Mouse (Mus musculus) CH12.LX (cell line): ENCODE measurements around the gene Mctp2. TPM values are rescaled to one million over a fixed set of nuclear protein-coding genes. Genes with fewer than 3 reads are reported as not detected.

Source experiments
- DNase-seq: peaks from one replicate; pipeline ENCODE4 v3.0.0-alpha.2; 2013; ENCODE audit errors: extremely low read depth
- H3K27ac ChIP-seq: 2 replicates; pipeline ENCODE4 v1.5.1; 2012; ENCODE audit warnings: low read depth, mild to moderate bottlenecking, control low read depth, moderate library complexity; ENCODE audit not compliant: insufficient read depth
- H3K27me3 ChIP-seq: replicated peaks from 2 replicates; pipeline ENCODE3; 2012; ENCODE audit warnings: inconsistent platforms
- H3K36me3 ChIP-seq, 2 experiments: replicated peaks in 1 of 2; 2 replicates each; pipeline versions ENCODE3 to v1.6.1; 2012; ENCODE audit warnings: inconsistent platforms in 1 of 2, low read length in 1 of 2, mild to moderate bottlenecking in 1 of 2, mixed read lengths in 1 of 2, moderate library complexity in 1 of 2; ENCODE audit not compliant: control insufficient read depth in 1 of 2, insufficient read depth in 1 of 2
- H3K4me1 ChIP-seq, 2 experiments: 2 replicates each; pipeline ENCODE4 v1.6.1; 2012; ENCODE audit warnings: inconsistent platforms in 1 of 2, moderate library complexity in 1 of 2; ENCODE audit not compliant: insufficient read depth in 2 of 2, control insufficient read depth in 1 of 2
- H3K4me2 ChIP-seq: 2 replicates; pipeline ENCODE4 v1.6.1; 2012; ENCODE audit warnings: low read depth, mild to moderate bottlenecking, control low read depth; ENCODE audit not compliant: poor library complexity, insufficient read depth, severe bottlenecking
- H3K4me3 ChIP-seq, 3 experiments: fragments of 150-350 bp in 1 of 3; sonication (generic) in 1 of 3; replicated peaks in 1 of 3; 2 replicates each; pipeline versions ENCODE3 to v1.5.1; 2011 to 2012; ENCODE audit warnings: low read depth in 2 of 3, low read length in 2 of 3, mild to moderate bottlenecking in 2 of 3, moderate library complexity in 2 of 3, control low read depth in 1 of 3, improper control_type of control experiment in 1 of 3, inconsistent platforms in 1 of 3, mixed read lengths in 1 of 3; ENCODE audit not compliant: poor library complexity in 1 of 3
- H3K79me2 ChIP-seq: replicated peaks from 2 replicates; pipeline ENCODE4 v1.6.1; 2012; ENCODE audit warnings: mild to moderate bottlenecking, moderate library complexity; ENCODE audit not compliant: control insufficient read depth, poor library complexity, insufficient read depth, severe bottlenecking; ENCODE audit errors: extremely low read depth
- H3K9ac ChIP-seq: 2 replicates; pipeline ENCODE4 v1.6.1; 2012; ENCODE audit warnings: low read depth, mild to moderate bottlenecking, control low read depth, moderate library complexity; ENCODE audit not compliant: insufficient read depth
- H3K9me3 ChIP-seq: replicated peaks from 2 replicates; pipeline ENCODE3; 2012; ENCODE audit warnings: low read length, inconsistent platforms, mixed read lengths
- BHLHE40 ChIP-seq: IDR thresholded peaks from 2 replicates; pipeline ENCODE4 v1.6.1; 2011; ENCODE audit warnings: mild to moderate bottlenecking, low read depth, low read length, improper control_type of control experiment
- CHD1 ChIP-seq: IDR thresholded peaks from 2 replicates; pipeline ENCODE4 v1.6.1; 2012; ENCODE audit warnings: low read depth, low read length, improper control_type of control experiment, inconsistent platforms
- CHD2 ChIP-seq: IDR thresholded peaks from 2 replicates; pipeline ENCODE4 v1.6.1; 2011; ENCODE audit warnings: low read length, improper control_type of control experiment
- ELF1 ChIP-seq: IDR thresholded peaks from 2 replicates; pipeline ENCODE4 v1.6.1; 2014; ENCODE audit warnings: low read depth, mild to moderate bottlenecking, inconsistent platforms, low read length, improper control_type of control experiment
- EP300 ChIP-seq: IDR thresholded peaks from 2 replicates; pipeline ENCODE4 v1.6.1; 2011; ENCODE audit warnings: low read length, improper control_type of control experiment
- ETS1 ChIP-seq: conservative IDR thresholded peaks from 2 replicates; pipeline ENCODE4 v1.6.1; 2012; ENCODE audit warnings: low read depth, mild to moderate bottlenecking, inconsistent platforms, low read length, improper control_type of control experiment, moderate library complexity
- JUN ChIP-seq: IDR thresholded peaks from 2 replicates; pipeline ENCODE4 v1.6.1; 2011; ENCODE audit warnings: low read depth, mild to moderate bottlenecking, low read length, improper control_type of control experiment, moderate library complexity; ENCODE audit not compliant: insufficient read depth
- JUND ChIP-seq: conservative IDR thresholded peaks from 2 replicates; pipeline ENCODE4 v1.6.1; 2011; ENCODE audit warnings: low read depth, low read length, improper control_type of control experiment
- KAT2A ChIP-seq: IDR thresholded peaks from 2 replicates; pipeline ENCODE4 v1.6.1; 2012; ENCODE audit warnings: low read length, improper control_type of control experiment, inconsistent platforms; ENCODE audit not compliant: insufficient replicate concordance
- MAFK ChIP-seq: IDR thresholded peaks from 2 replicates; pipeline ENCODE4 v1.6.1; 2011; ENCODE audit warnings: low read length, improper control_type of control experiment; ENCODE audit not compliant: insufficient replicate concordance
- MAX ChIP-seq: IDR thresholded peaks from 2 replicates; pipeline ENCODE4 v1.6.1; 2011; ENCODE audit warnings: low read length, improper control_type of control experiment
- MXI1 ChIP-seq: IDR thresholded peaks from 2 replicates; pipeline ENCODE4 v1.6.1; 2011; ENCODE audit warnings: mild to moderate bottlenecking, low read depth, low read length, improper control_type of control experiment
- MYC ChIP-seq: IDR thresholded peaks from 2 replicates; pipeline ENCODE4 v1.6.1; 2011; ENCODE audit warnings: low read depth, mild to moderate bottlenecking, improper control_type of control experiment, low read length
- NELFE ChIP-seq: IDR thresholded peaks from 2 replicates; pipeline ENCODE4 v1.6.1; 2011; ENCODE audit warnings: low read depth, low read length, improper control_type of control experiment
- NRF1 ChIP-seq: IDR thresholded peaks from 2 replicates; pipeline ENCODE4 v1.6.1; 2014; ENCODE audit warnings: low read depth, mild to moderate bottlenecking, inconsistent platforms, low read length, improper control_type of control experiment, moderate library complexity
- PAX5 ChIP-seq: IDR thresholded peaks from 2 replicates; pipeline ENCODE4 v1.6.1; 2012; ENCODE audit warnings: low read length, inconsistent platforms, mixed read lengths
- POLR2A ChIP-seq: IDR thresholded peaks from 2 replicates; pipeline ENCODE4 v1.6.1; 2011; ENCODE audit warnings: low read depth, mild to moderate bottlenecking, improper control_type of control experiment, low read length
- RAD21 ChIP-seq: IDR thresholded peaks from 2 replicates; pipeline ENCODE4 v1.6.1; 2011; ENCODE audit warnings: low read depth, mild to moderate bottlenecking, low read length, improper control_type of control experiment, moderate library complexity
- RCOR1 ChIP-seq: conservative IDR thresholded peaks from 2 replicates; pipeline ENCODE4 v1.6.1; 2012; ENCODE audit warnings: low read depth, mild to moderate bottlenecking, inconsistent platforms, low read length, improper control_type of control experiment
- SMC3 ChIP-seq: IDR thresholded peaks from 2 replicates; pipeline ENCODE4 v1.6.1; 2011; ENCODE audit warnings: low read depth, low read length, improper control_type of control experiment
- TCF12 ChIP-seq: IDR thresholded peaks from 2 replicates; pipeline ENCODE4 v1.6.1; 2014; ENCODE audit warnings: low read depth, mild to moderate bottlenecking, inconsistent platforms, low read length, improper control_type of control experiment
- USF2 ChIP-seq: conservative IDR thresholded peaks from 2 replicates; pipeline ENCODE4 v1.6.1; 2011; ENCODE audit warnings: low read depth, low read length, improper control_type of control experiment
- ZMIZ1 ChIP-seq: IDR thresholded peaks from 2 replicates; pipeline ENCODE4 v1.6.1; 2012; ENCODE audit warnings: low read depth, mild to moderate bottlenecking, inconsistent platforms, low read length, improper control_type of control experiment
- ZNF384 ChIP-seq: IDR thresholded peaks from 2 replicates; pipeline ENCODE4 v1.6.1; 2012; ENCODE audit warnings: low read depth, low read length, improper control_type of control experiment, inconsistent platforms
- dilution Hi-C: fragments of 300-500 bp; cut with MboI; formaldehyde crosslinking; loops from 2 replicates; pipeline ENCODE4 v1.14.3; 2020; ENCODE audit warnings: low sequenced_read_pairs; ENCODE audit not compliant: extremely low pct_unique_long_range_greater_than_20kb, extremely low pct_ligation_motif_present
- in situ Hi-C: fragments of 300-500 bp; cut with MboI; formaldehyde crosslinking; loops from 3 replicates; pipeline ENCODE4 v1.14.3; 2019; ENCODE audit warnings: low sequenced_read_pairs, low pct_ligation_motif_present, low pct_unique_long_range_greater_than_20kb, mixed read lengths
- polyA plus RNA-seq: library from polyadenylated mRNA; unstranded; fragments of >175 nt; gene quantifications from 2 replicates; pipeline ENCODE4 v1.2.1, GENCODE M21; 2012; ENCODE audit warnings: low read depth; ENCODE audit not compliant: insufficient read length
- total RNA-seq, 2 experiments: library from RNA; depleted of rRNA; stranded (reverse); fragments of 300-350 nt in 1 of 2; fragments of >200 nt in 1 of 2; gene quantifications; 2 replicates each; pipeline ENCODE4 v1.2.3; 2012 to 2014

The Mctp2 gene
- total and polyA plus RNA-seq, 3 experiments, result 0.23 to 0.48 (median 0.38) TPM

GRCm38 (mm10) chr7:72271546-72271945 is 34.9 kb downstream of the Mctp2 start:
- Histone ChIP-seq H3K4me2 (no peak overlapping the region), H3K27me3 (no peaks in the 10 kb centered on the region), H3K9me3 (no peaks in the 10 kb centered on the region), H3K27ac (no peak overlapping the region), H3K4me3 (no peak overlapping the region), H3K36me3 (no peaks in the 10 kb centered on the region), H3K9ac (no peak overlapping the region), H3K79me2 (no peaks in the 10 kb centered on the region), H3K4me1 (peaks cover 0 to 22% of the 10 kb centered on the region in 2 experiments; a peak in 2 of 4 replicates)
- DNase-seq, result no peak
- TF ChIP-seq PAX5 (no peak), RAD21 (no peak), JUN (no peak), JUND (no peak), USF2 (no peak), NRF1 (no peak), CHD2 (no peak), MXI1 (no peak), CHD1 (no peak), ETS1 (no peak)
- dilution Hi-C loops (no loop called here), in situ Hi-C loops (no loop called here)

DNA sequence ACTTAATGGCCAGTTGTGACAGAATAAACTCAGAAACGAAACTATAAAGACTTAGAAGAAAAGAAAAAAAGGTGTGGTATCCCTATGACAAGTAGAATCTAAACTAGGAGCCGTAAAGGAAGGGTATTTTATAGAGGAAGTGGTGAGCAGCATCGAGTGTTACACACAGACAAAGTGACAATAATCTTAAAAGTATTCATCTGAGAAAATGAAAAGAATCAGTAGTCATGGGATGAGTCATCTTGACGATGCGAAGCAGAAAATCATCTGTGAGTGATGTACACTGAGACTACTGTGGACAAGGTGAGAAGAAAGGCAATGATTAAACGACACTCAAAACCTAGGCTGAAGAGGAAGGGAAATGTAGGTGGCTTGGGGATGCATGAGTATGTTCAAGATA is 36.4 kb downstream of the Mctp2 start:
- 0 out of 2 replicates have a peak, but pooled peaks have one; percentile 8 for TF ChIP-seq EP300
- 0 out of 2 replicates have a peak, but pooled peaks have one; percentile 27 for TF ChIP-seq ETS1
- no peak for TF ChIP-seq NRF1
- TF ChIP-seq, all 38 proteins: peak for 2
- Histone ChIP-seq H3K4me2 (no peak overlapping the region), H3K4me1 (peaks cover 0 to 7% of the 10 kb centered on the region in 2 experiments; a peak in 2 of 4 replicates), H3K27me3 (no peaks in the 10 kb centered on the region), H3K9ac (no peak overlapping the region), H3K36me3 (no peaks in the 10 kb centered on the region), H3K9me3 (no peaks in the 10 kb centered on the region), H3K4me3 (no peak overlapping the region), H3K27ac (no peak overlapping the region), H3K79me2 (no peaks in the 10 kb centered on the region)
- peak; percentile 32 for DNase-seq
- in situ Hi-C loops (no loop called here), dilution Hi-C loops (no loop called here)

GRCm38 (mm10) chr7:72260766-72261655 is 45.4 kb downstream of the Mctp2 start:
- Histone ChIP-seq H3K27ac (no peak overlapping the region), H3K4me2 (no peak overlapping the region), H3K27me3 (no peaks in the 10 kb centered on the region), H3K9ac (no peak overlapping the region), H3K79me2 (no peaks in the 10 kb centered on the region), H3K36me3 (no peaks in the 10 kb centered on the region), H3K4me1 (peaks cover 0 to 5% of the 10 kb centered on the region in 2 experiments; a peak in 2 of 4 replicates), H3K4me3 (no peak overlapping the region), H3K9me3 (no peaks in the 10 kb centered on the region)
- dilution Hi-C loops (no loop called here), in situ Hi-C loops (no loop called here)
- no peak for DNase-seq
- TF ChIP-seq MAFK (no peak), BHLHE40 (no peak), KAT2A (no peak), ELF1 (no peak), TCF12 (no peak), ZMIZ1 (no peak), MXI1 (no peak), POLR2A (no peak), ZNF384 (no peak), MYC (no peak), RCOR1 (no peak), MAX (no peak), SMC3 (no peak), NELFE (no peak), ETS1 (no peak), PAX5 (no peak), USF2 (no peak)
